Mouse (Mus musculus): Measurements from ENCODE around the gene Sestd1. TPM values are rescaled to one million over a fixed set of nuclear protein-coding genes. Genes with fewer than 3 reads are reported as not detected.
A peak's percentile ranks its signal among the peaks of the same experiment; 100 is the strongest.

The Sestd1 gene
- total RNA-seq (2014; fragmentation: Nextera tagmentation) (not detected in 2 replicates), total RNA-seq (2017) (0.17 and 0.22 TPM in 2 replicates), polyA plus RNA-seq (2012) (0.02 TPM in 1 of 2 replicates, not detected in the other)

DNA sequence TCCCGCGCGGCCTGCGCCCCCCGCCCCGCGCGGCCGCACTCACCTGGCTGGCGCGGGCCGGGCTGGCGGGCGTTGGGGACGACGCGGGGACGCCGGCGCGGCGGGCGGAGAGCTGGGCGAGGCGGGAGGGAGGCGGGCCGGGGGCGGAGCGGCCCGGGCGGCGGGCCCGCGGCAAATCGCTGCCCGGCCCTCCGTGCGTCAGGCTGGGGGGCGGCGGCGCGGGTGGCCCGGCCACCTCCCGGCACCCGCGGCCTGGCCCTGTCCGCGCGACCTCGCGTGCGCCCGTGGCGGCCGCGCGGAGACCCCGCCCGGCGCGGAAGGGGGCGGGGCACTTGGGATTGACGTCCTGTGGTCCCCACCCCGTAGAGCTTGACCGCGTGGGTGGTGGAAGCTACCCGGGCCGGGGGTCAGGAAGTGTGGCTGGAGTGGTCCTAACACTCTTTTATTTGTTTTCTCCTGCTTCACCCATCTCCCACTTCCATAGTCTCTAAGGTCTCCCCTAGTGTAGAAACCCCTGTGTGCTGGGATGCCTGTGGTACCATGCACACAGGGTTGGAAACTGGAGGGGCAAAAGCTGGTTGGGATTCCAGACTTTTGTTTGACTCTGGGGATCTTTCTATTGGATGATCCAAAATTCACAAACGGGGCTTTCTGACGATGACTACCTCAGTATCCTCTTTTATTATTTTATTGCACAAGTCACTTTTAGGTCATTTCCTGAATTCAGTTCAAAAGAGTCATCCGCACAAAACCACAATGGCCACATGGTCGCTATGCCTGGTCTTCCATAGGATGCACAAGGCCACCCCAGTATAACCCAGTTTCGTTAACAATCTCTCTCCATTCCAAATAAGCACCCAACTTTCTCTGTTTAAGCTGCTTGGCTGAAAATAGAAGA lies at the start of gene Sestd1:
Gene Sestd1 (minus strand): TSS at position 81 of the 898 bp plus-strand sequence.
- DNase-seq (ENCODE audit: low spot score) (peak; percentile 5), ATAC-seq (ENCODE audit: extremely low read depth, insufficient number of reproducible peaks, low FRiP score, poor library complexity, severe bottlenecking) (no peak)
- no peaks in the 10 kb centered on the region for H3K36me3 ChIP-seq (replicated peaks)
- peaks cover 37% of the 10 kb centered on the region for H3K9me3 ChIP-seq (replicated peaks)
- H3K4me1 ChIP-seq (ENCODE audit: insufficient read depth, low read depth, low read length), result no peaks in the 10 kb centered on the region
- H3K4me3 ChIP-seq (ENCODE audit: low read depth, low read length), result no peak within 1 kb of the TSS; the same call in 1 of the 2 replicates
- TF ChIP-seq GATA2 (IDR thresholded peaks at IDR 0.05; ENCODE audit: borderline replicate concordance, low read depth, low read length), result no peak
- TF ChIP-seq POLR2AphosphoS5 (IDR thresholded peaks at IDR 0.05; ENCODE audit: insufficient replicate concordance, low read depth, low read length), result no peak
- no peak for TF ChIP-seq TAL1 (conservative IDR thresholded peaks at IDR 0.05; ENCODE audit: low read depth, low read length)
- no peak for TF ChIP-seq GATA1 (IDR thresholded peaks at IDR 0.05; ENCODE audit: borderline replicate concordance, low read length)
- no peak for TF ChIP-seq CTCF (IDR thresholded peaks at IDR 0.05; ENCODE audit: low read depth, low read length)
- no peaks in the 10 kb centered on the region for H3K27me3 ChIP-seq (ENCODE audit: insufficient read depth, low read length)

DNA sequence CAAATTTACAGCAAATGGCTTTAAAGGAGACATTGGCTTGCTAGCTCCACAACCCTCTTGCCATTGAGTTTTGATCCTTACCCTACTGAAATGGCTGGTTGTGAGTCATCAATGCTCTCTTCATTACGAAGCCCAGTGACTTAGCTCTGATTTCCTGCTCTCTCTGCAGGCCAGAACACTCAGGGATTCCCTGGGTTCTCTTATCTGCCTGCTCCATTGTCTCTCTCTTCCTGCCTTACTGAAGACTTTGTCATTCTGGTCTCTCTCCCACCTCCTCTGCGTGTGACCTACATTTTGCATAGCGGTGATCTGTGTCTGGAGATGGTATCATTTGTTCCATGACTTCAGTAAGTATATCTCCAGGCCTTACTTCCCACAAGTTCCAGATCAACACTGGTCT lies 46.9 kb upstream of the Sestd1 start:
- no peak for ATAC-seq (ENCODE audit: extremely low read depth, insufficient number of reproducible peaks, low FRiP score, poor library complexity, severe bottlenecking)
- peaks cover 14% of the 10 kb centered on the region for H3K9me3 ChIP-seq (replicated peaks)
- no peak for DNase-seq (ENCODE audit: low spot score)
- no peak overlapping the region for H3K4me3 ChIP-seq (ENCODE audit: low read depth, low read length)
- H3K27me3 ChIP-seq (ENCODE audit: insufficient read depth, low read length), result no peaks in the 10 kb centered on the region
- no peaks in the 10 kb centered on the region for H3K36me3 ChIP-seq (replicated peaks)
- no peak for TF ChIP-seq POLR2AphosphoS5 (IDR thresholded peaks at IDR 0.05; ENCODE audit: insufficient replicate concordance, low read depth, low read length)
- TF ChIP-seq GATA2 (IDR thresholded peaks at IDR 0.05; ENCODE audit: borderline replicate concordance, low read depth, low read length), result no peak
- TF ChIP-seq TAL1 (conservative IDR thresholded peaks at IDR 0.05; ENCODE audit: low read depth, low read length), result no peak
- TF ChIP-seq CTCF (IDR thresholded peaks at IDR 0.05; ENCODE audit: low read depth, low read length), result no peak
- TF ChIP-seq GATA1 (IDR thresholded peaks at IDR 0.05; ENCODE audit: borderline replicate concordance, low read length), result no peak
- no peaks in the 10 kb centered on the region for H3K4me1 ChIP-seq (ENCODE audit: insufficient read depth, low read depth, low read length)

DNA sequence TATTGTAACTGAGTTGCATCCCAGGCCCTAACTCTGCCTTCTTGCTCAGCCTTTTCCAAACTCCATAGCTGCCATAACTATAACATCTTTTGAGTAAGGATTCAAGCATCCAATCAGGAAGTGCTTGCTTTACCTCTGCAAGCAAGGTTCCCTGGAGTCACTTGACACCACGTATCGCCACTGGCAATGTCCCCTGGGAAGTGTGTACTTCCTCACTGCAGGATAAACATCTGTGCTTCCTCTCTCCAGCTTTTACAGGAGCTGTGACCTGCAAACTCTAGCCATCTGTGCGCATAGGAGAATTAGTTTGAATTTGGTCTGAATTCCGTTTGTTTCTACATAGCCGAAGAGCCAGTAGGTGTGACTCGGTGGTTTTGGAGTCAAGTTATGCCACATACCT lies 43.3 kb upstream of the Sestd1 start:
- peaks cover 16% of the 10 kb centered on the region for H3K9me3 ChIP-seq (replicated peaks)
- H3K4me3 ChIP-seq (ENCODE audit: low read depth, low read length), result no peak overlapping the region
- H3K36me3 ChIP-seq (replicated peaks), result no peaks in the 10 kb centered on the region
- DNase-seq (ENCODE audit: low spot score), result no peak
- H3K4me1 ChIP-seq (ENCODE audit: insufficient read depth, low read depth, low read length), result no peaks in the 10 kb centered on the region
- no peaks in the 10 kb centered on the region for H3K27me3 ChIP-seq (ENCODE audit: insufficient read depth, low read length)
- ATAC-seq (ENCODE audit: extremely low read depth, insufficient number of reproducible peaks, low FRiP score, poor library complexity, severe bottlenecking), result no peak
- no peak for TF ChIP-seq CTCF (IDR thresholded peaks at IDR 0.05; ENCODE audit: low read depth, low read length)
- TF ChIP-seq GATA1 (IDR thresholded peaks at IDR 0.05; ENCODE audit: borderline replicate concordance, low read length), result no peak
- TF ChIP-seq TAL1 (conservative IDR thresholded peaks at IDR 0.05; ENCODE audit: low read depth, low read length), result no peak
- no peak for TF ChIP-seq GATA2 (IDR thresholded peaks at IDR 0.05; ENCODE audit: borderline replicate concordance, low read depth, low read length)
- no peak for TF ChIP-seq POLR2AphosphoS5 (IDR thresholded peaks at IDR 0.05; ENCODE audit: insufficient replicate concordance, low read depth, low read length)

DNA sequence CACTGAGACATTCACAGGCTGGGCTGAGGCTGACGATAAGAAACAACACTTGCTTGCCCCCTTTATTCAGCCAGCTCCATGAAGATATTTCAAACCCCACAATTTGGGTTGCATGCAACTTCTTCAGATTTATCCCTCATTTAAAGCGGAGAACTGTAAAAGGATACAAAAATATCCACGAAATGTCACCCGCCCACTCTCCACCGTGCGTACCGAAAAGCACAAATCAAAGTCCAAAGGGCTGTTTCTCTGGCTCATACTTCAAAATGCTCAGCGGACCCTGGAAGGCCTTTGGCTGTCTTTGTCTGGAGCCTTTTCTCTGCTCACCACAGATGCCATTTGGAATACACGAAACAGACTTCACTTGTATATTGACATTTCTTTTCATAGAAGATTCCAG lies 42.8 kb upstream of the Sestd1 start:
- Histone ChIP-seq H3K27me3 (ENCODE audit: insufficient read depth, low read length) (no peaks in the 10 kb centered on the region), H3K9me3 (replicated peaks) (peaks cover 18% of the 10 kb centered on the region), H3K36me3 (replicated peaks) (no peaks in the 10 kb centered on the region), H3K4me1 (ENCODE audit: insufficient read depth, low read depth, low read length) (no peaks in the 10 kb centered on the region), H3K4me3 (ENCODE audit: low read depth, low read length) (no peak overlapping the region)
- DNase-seq (ENCODE audit: low spot score) (no peak), ATAC-seq (ENCODE audit: extremely low read depth, insufficient number of reproducible peaks, low FRiP score, poor library complexity, severe bottlenecking) (no peak)
- TF ChIP-seq TAL1 (conservative IDR thresholded peaks at IDR 0.05; ENCODE audit: low read depth, low read length) (no peak), GATA1 (IDR thresholded peaks at IDR 0.05; ENCODE audit: borderline replicate concordance, low read length) (no peak), GATA2 (IDR thresholded peaks at IDR 0.05; ENCODE audit: borderline replicate concordance, low read depth, low read length) (no peak), CTCF (IDR thresholded peaks at IDR 0.05; ENCODE audit: low read depth, low read length) (no peak), POLR2AphosphoS5 (IDR thresholded peaks at IDR 0.05; ENCODE audit: insufficient replicate concordance, low read depth, low read length) (no peak)

DNA sequence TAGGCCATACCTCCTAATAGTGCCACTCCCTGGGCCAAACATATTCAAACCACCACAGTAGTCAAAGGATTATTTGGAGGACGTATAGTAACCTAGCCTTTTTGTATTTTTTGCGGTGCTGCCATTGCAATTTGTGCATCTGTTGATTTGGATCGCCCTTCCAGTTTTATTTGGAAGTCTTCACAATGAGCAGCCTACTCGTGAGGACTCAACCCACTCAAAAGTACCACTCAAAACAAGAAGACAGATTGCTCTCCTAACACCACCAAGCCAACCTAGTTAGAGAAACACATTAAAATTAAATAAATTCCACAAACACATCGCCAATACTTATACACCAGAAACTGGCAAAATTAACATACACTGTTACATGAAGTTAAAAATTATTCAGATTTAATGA lies 38.8 kb upstream of the Sestd1 start:
- H3K9me3 ChIP-seq (replicated peaks), result peaks cover 24% of the 10 kb centered on the region
- ATAC-seq (ENCODE audit: extremely low read depth, insufficient number of reproducible peaks, low FRiP score, poor library complexity, severe bottlenecking) (no peak), DNase-seq (ENCODE audit: low spot score) (no peak)
- no peaks in the 10 kb centered on the region for H3K27me3 ChIP-seq (ENCODE audit: insufficient read depth, low read length)
- TF ChIP-seq CTCF (IDR thresholded peaks at IDR 0.05; ENCODE audit: low read depth, low read length) (no peak), TAL1 (conservative IDR thresholded peaks at IDR 0.05; ENCODE audit: low read depth, low read length) (no peak), GATA2 (IDR thresholded peaks at IDR 0.05; ENCODE audit: borderline replicate concordance, low read depth, low read length) (no peak), GATA1 (IDR thresholded peaks at IDR 0.05; ENCODE audit: borderline replicate concordance, low read length) (no peak), POLR2AphosphoS5 (IDR thresholded peaks at IDR 0.05; ENCODE audit: insufficient replicate concordance, low read depth, low read length) (no peak)
- no peaks in the 10 kb centered on the region for H3K4me1 ChIP-seq (ENCODE audit: insufficient read depth, low read depth, low read length)
- no peaks in the 10 kb centered on the region for H3K36me3 ChIP-seq (replicated peaks)
- no peak overlapping the region for H3K4me3 ChIP-seq (ENCODE audit: low read depth, low read length)

DNA sequence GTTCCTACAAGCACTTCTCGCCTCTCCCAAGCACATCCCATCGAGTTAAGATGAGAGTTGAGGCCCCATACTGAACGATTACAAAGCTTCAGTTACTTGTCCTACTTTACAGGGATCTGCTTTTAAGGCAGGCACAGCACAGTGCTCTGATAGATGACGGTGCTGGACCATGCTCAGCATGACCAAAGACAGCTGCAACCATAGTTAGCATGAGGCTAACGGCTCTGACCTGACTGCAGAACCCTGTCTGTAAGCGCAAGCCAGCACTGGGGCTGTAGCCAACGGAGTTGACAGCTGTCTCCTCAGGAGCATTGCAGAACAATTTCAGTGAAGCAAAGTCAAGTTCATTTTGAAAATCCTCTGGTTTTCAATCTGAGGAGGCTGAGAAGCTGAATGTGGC lies 36.6 kb upstream of the Sestd1 start:
- no peak for ATAC-seq (ENCODE audit: extremely low read depth, insufficient number of reproducible peaks, low FRiP score, poor library complexity, severe bottlenecking)
- TF ChIP-seq GATA2 (IDR thresholded peaks at IDR 0.05; ENCODE audit: borderline replicate concordance, low read depth, low read length) (no peak), CTCF (IDR thresholded peaks at IDR 0.05; ENCODE audit: low read depth, low read length) (no peak), TAL1 (conservative IDR thresholded peaks at IDR 0.05; ENCODE audit: low read depth, low read length) (no peak), GATA1 (IDR thresholded peaks at IDR 0.05; ENCODE audit: borderline replicate concordance, low read length) (no peak), POLR2AphosphoS5 (IDR thresholded peaks at IDR 0.05; ENCODE audit: insufficient replicate concordance, low read depth, low read length) (no peak)
- Histone ChIP-seq H3K4me3 (ENCODE audit: low read depth, low read length) (no peak overlapping the region), H3K4me1 (ENCODE audit: insufficient read depth, low read depth, low read length) (no peaks in the 10 kb centered on the region), H3K27me3 (ENCODE audit: insufficient read depth, low read length) (no peaks in the 10 kb centered on the region), H3K9me3 (replicated peaks) (peaks cover 31% of the 10 kb centered on the region), H3K36me3 (replicated peaks) (no peaks in the 10 kb centered on the region)
- no peak for DNase-seq (ENCODE audit: low spot score)
